Mouse (Mus musculus) hindbrain, postnatal 0 days (tissue): ENCODE measurements around the gene Tmem220. TPM values are rescaled to one million over a fixed set of nuclear protein-coding genes. Genes with fewer than 3 reads are reported as not detected.
A peak's percentile ranks its signal among the peaks of the same experiment; 100 is the strongest.

Experiments used
- ATAC-seq: fragments of 200-750 bp; cut with Nextera tagmentation; 2 replicates; pipeline ENCODE4 v1.8.0; 2017; ENCODE audit warnings: mild to moderate bottlenecking, moderate TSS enrichment, moderate library complexity
- DNase-seq: peaks from one replicate; pipeline ENCODE4 v3.0.0-alpha.2; 2015; ENCODE audit warnings: low spot score
- H3K27ac ChIP-seq: fragments of 300-500 bp; sonication (generic); 2 replicates; pipeline ENCODE4 v1.5.1; 2014; ENCODE audit warnings: mild to moderate bottlenecking
- H3K27me3 ChIP-seq: fragments of 300-500 bp; sonication (generic); 2 replicates; pipeline ENCODE4 v1.6.1; 2014; ENCODE audit warnings: low read length, mixed read lengths; ENCODE audit not compliant: insufficient read depth
- H3K36me3 ChIP-seq: fragments of 300-500 bp; sonication (generic); 2 replicates; pipeline ENCODE4 v1.6.1; 2014; ENCODE audit warnings: low read length, mixed read lengths; ENCODE audit not compliant: insufficient read depth
- H3K4me1 ChIP-seq: fragments of 300-500 bp; sonication (generic); 2 replicates; pipeline ENCODE4 v1.6.1; 2014; ENCODE audit warnings: antibody characterized with exemption, low read length, mixed read lengths; ENCODE audit not compliant: insufficient read depth
- H3K4me2 ChIP-seq: fragments of 300-500 bp; sonication (generic); 2 replicates; pipeline ENCODE4 v1.6.1; 2014; ENCODE audit warnings: low read depth, mild to moderate bottlenecking, low read length, moderate library complexity, mixed read lengths
- H3K4me3 ChIP-seq: fragments of 300-500 bp; sonication (generic); 2 replicates; pipeline ENCODE4 v1.5.1; 2014; ENCODE audit warnings: low read length
- H3K9ac ChIP-seq: fragments of 300-500 bp; sonication (generic); replicated peaks from 2 replicates; pipeline ENCODE4 v1.6.1; 2014; ENCODE audit warnings: mild to moderate bottlenecking, low read length, moderate library complexity, mixed read lengths
- H3K9me3 ChIP-seq: fragments of 300-500 bp; sonication (generic); 2 replicates; pipeline ENCODE4 v1.6.1; 2016; ENCODE audit warnings: low read length, mixed read lengths
- CTCF ChIP-seq: IDR thresholded peaks from 2 replicates; pipeline ENCODE4 v1.5.1; 2016; ENCODE audit warnings: antibody characterized with exemption, control low read depth, low read depth
- WGBS: fragments of 180-500 bp; shearing (Covaris S2); extraction: QIAGEN DNeasy Blood & Tissue Kit; methylation state at CpG from one replicate; pipeline ENCODE4 v1.1.7; 2014; 5-methylcytosine and 5-hydroxymethylcytosine counted together
- polyA plus RNA-seq: library from polyadenylated mRNA; unstranded; fragments of >200 nt; fragmentation: Nextera tagmentation; extraction: Ambion mirVana; gene quantifications from 2 replicates; pipeline ENCODE4 v1.2.1, GENCODE M21; 2015
- total RNA-seq: library from RNA; depleted of rRNA; stranded (reverse); fragments of >200 nt; gene quantifications from 2 replicates; pipeline ENCODE4 v1.2.3, GENCODE M21; 2014

The Tmem220 gene
- total and polyA plus RNA-seq, 2 experiments from 2014 or later = 0.26 to 1.1 TPM

GRCm38 (mm10) chr11:67030904-67031602 lies 6.1 kb downstream of the Tmem220 start:
- Histone ChIP-seq H3K4me2 (no peak overlapping the region), H3K27me3 (no peaks in the 10 kb centered on the region), H3K36me3 (no peaks in the 10 kb centered on the region), H3K27ac (no peak overlapping the region), H3K9me3 (no peaks in the 10 kb centered on the region), H3K4me1 (no peaks in the 10 kb centered on the region), H3K4me3 (no peak overlapping the region), H3K9ac (no peak overlapping the region)
- 60% methylated on average over 16 of the region's 16 CpGs for WGBS
- DNase-seq (no peak), ATAC-seq (no peak)
- peak; percentile 18; the same call in 1 of the 2 replicates for TF ChIP-seq CTCF

DNA sequence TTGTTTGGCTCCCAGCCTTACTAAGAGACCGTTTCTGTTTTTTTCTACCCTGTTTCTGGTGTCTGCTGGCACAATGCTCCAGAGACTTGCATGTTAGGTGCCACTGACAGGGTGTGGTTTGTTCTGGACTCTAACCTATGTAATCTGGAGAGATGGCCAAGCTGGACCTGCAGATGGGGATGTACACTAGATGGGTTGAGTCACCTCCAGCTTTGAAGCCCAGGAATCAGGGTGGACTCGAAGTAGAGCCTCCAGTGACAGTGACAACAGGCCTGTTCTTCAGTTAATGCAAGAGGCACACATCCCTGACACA lies 6.6 kb downstream of the Tmem220 start:
- TF ChIP-seq CTCF = no peak
- H3K27ac ChIP-seq = no peak overlapping the region
- H3K9me3 ChIP-seq = no peaks in the 10 kb centered on the region
- DNase-seq = no peak
- no peaks in the 10 kb centered on the region for H3K36me3 ChIP-seq
- H3K4me1 ChIP-seq = no peaks in the 10 kb centered on the region
- H3K9ac ChIP-seq = no peak overlapping the region
- no peak overlapping the region for H3K4me3 ChIP-seq
- no peaks in the 10 kb centered on the region for H3K27me3 ChIP-seq
- ATAC-seq = no peak
- 70% methylated on average over 2 of the region's 2 CpGs for WGBS
- no peak overlapping the region for H3K4me2 ChIP-seq

GRCm38 (mm10) chr11:67034775-67035485 lies 10.0 kb downstream of the Tmem220 start:
- no peak for TF ChIP-seq CTCF
- DNase-seq (no peak), ATAC-seq (no peak)
- H3K36me3 ChIP-seq = peaks cover 19% of the 10 kb centered on the region
- no peaks in the 10 kb centered on the region for H3K4me1 ChIP-seq
- no peaks in the 10 kb centered on the region for H3K9me3 ChIP-seq
- no peaks in the 10 kb centered on the region for H3K27me3 ChIP-seq
- no peak overlapping the region for H3K4me2 ChIP-seq
- H3K4me3 ChIP-seq = no peak overlapping the region
- H3K27ac ChIP-seq = no peak overlapping the region
- 86% methylated on average over 4 of the region's 4 CpGs for WGBS
- H3K9ac ChIP-seq = no peak overlapping the region

DNA sequence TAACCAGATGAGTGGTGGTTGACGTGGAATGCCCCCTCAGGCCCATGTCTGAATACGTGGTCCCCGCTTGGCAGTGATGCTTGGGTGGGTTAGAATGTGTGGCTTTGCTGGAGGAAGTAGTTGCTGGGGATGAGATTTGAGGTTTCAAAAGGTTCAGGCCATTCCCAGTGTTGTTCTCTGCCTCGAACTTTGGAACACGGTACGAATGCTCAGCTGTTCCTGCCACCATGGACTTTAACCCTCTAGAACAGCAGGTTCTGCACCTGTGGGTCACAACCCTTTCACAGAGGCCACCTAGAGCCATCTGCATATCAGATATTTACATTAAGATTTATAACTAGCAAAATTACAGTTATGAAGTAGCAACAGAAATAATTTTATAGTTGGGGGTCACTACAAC lies 11.3 kb downstream of the Tmem220 start:
- DNase-seq (no peak), ATAC-seq (no peak)
- H3K4me1 ChIP-seq = no peaks in the 10 kb centered on the region
- WGBS = 94% methylated on average over 6 of the region's 6 CpGs
- H3K9ac ChIP-seq = no peak overlapping the region
- no peak for TF ChIP-seq CTCF
- no peaks in the 10 kb centered on the region for H3K9me3 ChIP-seq
- peaks cover 24% of the 10 kb centered on the region for H3K36me3 ChIP-seq
- H3K27me3 ChIP-seq = no peaks in the 10 kb centered on the region
- no peak overlapping the region for H3K4me3 ChIP-seq
- no peak overlapping the region for H3K27ac ChIP-seq
- no peak overlapping the region for H3K4me2 ChIP-seq

DNA sequence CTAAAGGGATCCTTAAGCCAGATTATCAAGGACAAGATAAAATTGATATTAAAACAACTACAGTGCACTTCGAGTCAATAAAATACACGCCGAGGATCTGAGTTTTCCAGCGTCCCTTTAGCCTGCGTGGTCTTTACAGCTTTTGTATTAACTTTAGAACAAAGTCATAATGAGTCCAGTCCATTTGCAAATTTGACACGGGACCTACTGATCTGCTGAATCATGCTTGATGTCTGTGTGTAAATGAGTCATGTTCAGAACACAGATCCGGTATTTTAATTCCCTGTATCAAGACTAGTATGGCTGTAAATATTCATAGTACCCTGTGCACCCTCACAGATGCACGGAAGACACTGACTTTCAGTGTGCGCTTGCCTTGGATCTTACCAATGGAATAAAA lies 11.9 kb downstream of the Tmem220 start:
- TF ChIP-seq CTCF = no peak
- peaks cover 29% of the 10 kb centered on the region for H3K36me3 ChIP-seq
- WGBS = 95% methylated on average over 9 of the region's 9 CpGs
- no peak overlapping the region for H3K4me3 ChIP-seq
- no peaks in the 10 kb centered on the region for H3K9me3 ChIP-seq
- no peak overlapping the region for H3K4me2 ChIP-seq
- H3K27me3 ChIP-seq = no peaks in the 10 kb centered on the region
- DNase-seq = no peak
- no peak overlapping the region for H3K27ac ChIP-seq
- H3K9ac ChIP-seq = no peak overlapping the region
- no peak for ATAC-seq
- no peaks in the 10 kb centered on the region for H3K4me1 ChIP-seq

DNA sequence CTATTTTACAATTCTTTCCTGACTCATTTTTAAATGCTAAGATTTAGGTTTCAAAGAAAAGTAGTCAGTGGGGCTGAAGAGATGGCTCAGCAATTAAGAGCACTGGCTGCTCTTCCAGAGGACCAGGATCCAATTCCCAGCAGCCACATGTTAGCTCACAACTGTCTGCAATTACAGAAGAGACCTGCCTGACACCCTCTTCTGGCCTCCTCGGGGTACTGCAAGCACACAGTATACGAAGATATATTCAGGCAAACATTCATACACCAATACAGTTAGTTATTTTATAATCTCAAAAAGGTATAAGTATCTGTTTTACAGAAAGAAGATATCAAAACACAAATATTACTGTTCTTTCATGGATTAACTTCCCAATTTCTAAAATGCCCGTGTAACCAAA lies 14.8 kb downstream of the Tmem220 start:
- DNase-seq (no peak), ATAC-seq (no peak)
- no peaks in the 10 kb centered on the region for H3K27me3 ChIP-seq
- no peaks in the 10 kb centered on the region for H3K4me1 ChIP-seq
- H3K9ac ChIP-seq = no peak overlapping the region
- no peak overlapping the region for H3K4me2 ChIP-seq
- no peaks in the 10 kb centered on the region for H3K9me3 ChIP-seq
- peak; percentile 33 for TF ChIP-seq CTCF
- H3K27ac ChIP-seq = no peak overlapping the region
- WGBS = 97% methylated on average over 3 of the region's 3 CpGs
- peaks cover 34% of the 10 kb centered on the region for H3K36me3 ChIP-seq
- H3K4me3 ChIP-seq = no peak overlapping the region

- ATAC-seq (no peak), DNase-seq (no peak)
- Histone ChIP-seq H3K27me3 (no peaks in the 10 kb centered on the region), H3K9ac (no peak overlapping the region), H3K9me3 (no peaks in the 10 kb centered on the region), H3K4me3 (no peak overlapping the region), H3K4me2 (no peak overlapping the region), H3K27ac (no peak overlapping the region), H3K4me1 (no peaks in the 10 kb centered on the region), H3K36me3 (peaks cover 34% of the 10 kb centered on the region)
- WGBS = 98% methylated on average over 6 of the region's 6 CpGs
- no peak for TF ChIP-seq CTCF
These were observed 15.5 kb downstream of the Tmem220 start for GRCm38 (mm10) chr11:67040483-67040882.
